Mouse (Mus musculus): ENCODE data around the gene Tspoap1.

Gene Tspoap1

GRCm38 (mm10) chr11:87760301-87761081 is at the start of gene Tspoap1:
Tspoap1 (plus strand) TSS chr11:87760541.
- no peak for DNase-seq (ENCODE audit: low spot score in 2 of 2)

- DNase-seq (ENCODE audit: low spot score in 2 of 2): no peak
Measured at GRCm38 (mm10) chr11:87712188-87712587, 48.2 kb upstream of the Tspoap1 start.

GRCm38 (mm10) chr11:87715999-87716398 is 44.3 kb upstream of the Tspoap1 start:
- DNase-seq (ENCODE audit: low spot score in 2 of 2): no peak

DNA sequence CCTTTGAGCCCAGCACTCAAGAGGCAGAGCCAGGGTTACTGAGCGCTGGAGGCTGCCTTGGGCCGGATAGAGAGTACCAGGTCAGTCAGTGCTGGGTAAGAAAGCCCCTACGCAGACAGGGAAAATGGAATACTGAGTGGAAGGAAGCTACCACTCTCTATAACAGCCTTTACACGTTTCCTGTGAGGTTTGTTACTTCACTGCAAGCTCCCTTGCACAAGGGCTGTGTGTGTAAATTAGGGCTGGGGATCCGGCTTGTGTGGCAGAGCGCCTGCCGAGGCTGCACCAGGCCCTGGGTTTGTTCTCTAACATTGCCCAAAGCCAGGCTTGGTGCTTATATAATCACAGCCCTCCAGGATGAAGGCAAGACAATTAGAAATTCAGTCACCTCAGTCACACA is 40.8 kb upstream of the Tspoap1 start:
- no peak for DNase-seq (ENCODE audit: low spot score in 2 of 2)

DNA sequence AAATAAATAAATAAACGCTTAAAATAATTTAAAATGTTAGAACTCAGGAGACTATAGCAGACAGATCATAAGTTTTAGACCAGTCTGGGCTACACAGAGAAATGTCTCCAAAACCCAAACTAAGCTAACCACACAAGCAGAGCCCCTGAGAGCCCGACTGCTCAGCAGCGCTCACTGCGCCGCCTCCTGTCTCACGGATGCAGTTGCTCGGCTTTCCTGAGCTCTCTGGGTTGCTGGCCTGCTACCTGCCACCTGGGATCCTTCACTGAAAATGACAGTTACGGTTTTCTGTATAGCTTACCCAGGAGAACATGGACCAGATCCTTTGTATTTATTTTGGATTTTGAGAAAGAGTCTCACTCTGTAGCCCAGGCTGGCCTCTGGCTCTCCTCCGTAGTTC is 40.0 kb upstream of the Tspoap1 start:
- no peak for DNase-seq (ENCODE audit: low spot score in 2 of 2)

GRCm38 (mm10) chr11:87720839-87721238 is 39.5 kb upstream of the Tspoap1 start:
- DNase-seq (ENCODE audit: low spot score in 2 of 2): no peak

DNA sequence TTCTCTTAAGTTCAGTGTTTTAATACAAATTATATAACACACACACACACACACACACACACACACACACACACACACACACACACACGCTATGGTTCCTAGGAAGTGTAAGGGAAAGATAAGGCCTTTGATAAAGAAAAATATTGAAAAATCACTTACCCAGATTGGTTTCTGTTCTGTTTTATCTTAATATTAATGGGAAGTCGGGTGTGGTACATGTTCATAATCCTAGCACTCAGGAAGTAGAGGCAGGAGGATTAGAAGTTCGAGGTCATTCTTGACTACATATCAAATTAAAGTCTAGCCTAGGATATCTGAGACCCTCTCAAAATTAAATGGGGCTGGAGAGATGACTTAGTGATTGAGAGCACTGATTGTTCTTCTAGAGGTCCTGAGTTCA is 38.2 kb upstream of the Tspoap1 start:
- DNase-seq (ENCODE audit: low spot score in 2 of 2): no peak

GRCm38 (mm10) chr11:87722891-87723290 is 37.5 kb upstream of the Tspoap1 start:
- DNase-seq (ENCODE audit: low spot score in 2 of 2): no peak

GRCm38 (mm10) chr11:87725515-87725914 is 34.8 kb upstream of the Tspoap1 start:
- DNase-seq (ENCODE audit: low spot score in 2 of 2): no peak

DNA sequence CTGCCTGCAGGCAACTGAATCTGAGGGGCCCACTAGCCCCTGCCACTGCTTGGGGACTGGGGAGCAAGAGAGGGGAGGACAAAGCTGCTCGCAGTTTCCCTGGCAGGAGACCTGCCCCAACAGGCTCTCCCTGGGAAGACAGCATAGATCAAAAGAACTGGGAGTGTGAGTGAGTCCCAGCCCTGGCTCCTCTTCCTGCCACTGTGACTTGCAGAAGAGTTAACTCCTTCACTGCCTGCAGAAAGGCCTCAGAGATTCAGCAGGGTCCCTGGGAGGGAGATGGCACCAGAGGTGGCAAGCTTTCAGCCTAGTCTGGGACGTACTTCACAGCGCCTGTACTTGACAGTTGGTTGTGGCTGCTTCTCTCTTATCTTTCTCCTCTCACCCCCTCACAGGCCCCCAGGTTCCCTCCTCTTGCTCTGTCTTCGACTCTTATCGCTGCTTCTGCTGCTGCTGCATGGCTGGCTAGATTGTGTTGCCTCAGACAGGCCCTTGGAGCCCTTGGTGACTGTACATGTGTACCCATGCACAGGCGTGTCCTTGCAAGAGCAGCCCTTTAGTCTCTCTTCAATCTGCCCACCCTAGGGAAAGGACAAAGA is 34.3 kb upstream of the Tspoap1 start:
- DNase-seq (ENCODE audit: low spot score in 2 of 2): no peak

- DNase-seq (ENCODE audit: low spot score in 2 of 2): no peak
Measured at GRCm38 (mm10) chr11:87727021-87727420, 33.3 kb upstream of the Tspoap1 start.

DNA sequence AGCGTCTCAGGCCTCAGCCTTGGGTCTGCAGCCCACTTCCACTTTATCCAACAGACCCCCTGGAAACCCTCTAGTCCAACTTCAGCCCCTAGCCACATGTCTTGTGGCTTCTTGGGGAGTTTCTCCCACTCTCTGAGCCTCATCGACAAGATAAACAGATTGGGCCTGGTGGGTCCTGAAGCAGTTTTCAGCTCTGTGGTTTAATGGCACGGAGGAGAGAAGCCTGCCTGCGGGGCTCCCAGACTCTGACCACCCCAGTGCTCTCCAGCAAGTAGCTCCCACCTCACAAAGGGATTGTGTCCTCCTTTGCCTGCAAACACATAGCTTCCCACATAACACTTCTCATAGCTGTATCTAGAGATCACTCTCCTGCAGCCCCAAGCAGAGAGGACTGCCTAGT is 32.9 kb upstream of the Tspoap1 start:
- no peak for DNase-seq (ENCODE audit: low spot score in 2 of 2)

DNA sequence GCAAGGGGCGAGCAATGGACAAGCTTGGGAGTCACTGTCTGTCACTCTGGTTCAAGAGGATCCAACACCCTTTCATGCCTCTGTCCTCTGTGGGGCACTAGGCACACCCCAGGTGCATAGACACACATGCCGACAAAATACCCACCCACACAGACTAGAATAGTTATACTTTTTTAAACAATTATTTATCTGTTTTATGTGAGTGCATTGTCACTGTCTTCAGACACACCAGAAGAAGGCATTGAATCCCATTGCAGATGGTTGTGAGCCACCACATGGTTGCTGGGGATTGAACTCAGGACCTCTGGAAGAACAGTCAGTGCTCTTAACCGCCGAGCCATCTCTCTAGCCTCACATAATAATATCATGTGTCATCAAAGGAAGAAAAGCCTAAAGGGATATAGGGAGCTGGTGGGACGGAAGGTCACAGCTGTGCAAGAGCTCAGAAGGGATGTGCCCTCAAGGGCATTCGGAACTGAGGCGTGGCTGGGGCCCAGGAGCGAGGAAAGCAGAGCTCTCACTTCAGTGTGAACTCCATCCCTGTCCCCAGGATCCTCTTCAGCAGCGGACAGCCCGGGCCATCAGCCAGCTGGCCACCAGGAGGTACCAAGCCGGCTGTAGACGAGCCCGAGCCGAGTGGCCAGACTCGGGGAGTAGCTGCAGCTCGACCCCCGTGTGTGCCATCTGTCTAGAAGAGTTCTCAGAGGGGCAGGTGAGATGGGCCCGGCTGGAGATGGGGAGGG is 31.3 kb upstream of the Tspoap1 start:
- no peak for DNase-seq (ENCODE audit: low spot score in 2 of 2)

- no peak for DNase-seq (ENCODE audit: low spot score in 2 of 2)
Measured at GRCm38 (mm10) chr11:87729593-87730185, 30.7 kb upstream of the Tspoap1 start.

- no peak for DNase-seq (ENCODE audit: low spot score in 2 of 2)
Measured at GRCm38 (mm10) chr11:87730652-87731310, 29.6 kb upstream of the Tspoap1 start.

DNA sequence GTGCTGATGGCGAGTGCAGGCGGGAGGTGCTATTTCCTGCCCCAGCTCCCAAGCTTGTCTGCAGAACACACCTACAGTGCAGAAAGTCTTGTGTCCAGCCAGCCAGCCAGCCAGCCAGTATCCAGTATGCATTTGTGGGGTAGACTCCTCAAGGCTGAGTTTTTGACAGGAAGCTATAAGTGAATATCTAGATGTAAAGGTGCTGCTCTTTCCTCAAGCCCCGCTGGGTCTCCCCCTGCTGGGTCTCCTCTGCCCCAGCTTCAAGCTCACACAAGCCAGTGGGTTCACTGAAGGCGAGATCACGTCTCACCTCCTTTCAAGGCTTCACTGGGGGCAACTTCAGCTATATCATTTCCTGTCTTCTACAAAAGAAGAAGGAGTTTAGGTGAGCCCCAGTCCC is 26.0 kb upstream of the Tspoap1 start:
- no peak for DNase-seq (ENCODE audit: low spot score in 2 of 2)

DNA sequence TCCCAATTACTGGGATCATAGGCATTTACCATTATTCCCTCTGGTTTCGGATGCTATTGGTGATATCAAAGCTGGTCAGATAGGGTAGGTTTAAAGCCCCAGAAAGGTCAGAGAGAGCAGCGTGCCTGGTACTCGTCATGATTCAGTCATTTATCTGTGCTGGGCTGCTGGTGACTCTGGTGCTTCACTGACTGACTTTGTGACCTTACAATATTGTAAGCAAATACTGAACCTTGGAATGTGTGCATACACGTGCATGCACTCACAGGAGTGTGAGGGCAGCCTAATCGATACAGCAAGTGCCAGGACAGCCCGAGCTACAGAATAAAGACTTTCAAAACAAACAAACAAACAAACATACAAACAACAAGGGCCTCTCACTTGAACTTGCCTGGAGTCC is 24.6 kb upstream of the Tspoap1 start:
- DNase-seq (ENCODE audit: low spot score in 2 of 2): no peak

DNA sequence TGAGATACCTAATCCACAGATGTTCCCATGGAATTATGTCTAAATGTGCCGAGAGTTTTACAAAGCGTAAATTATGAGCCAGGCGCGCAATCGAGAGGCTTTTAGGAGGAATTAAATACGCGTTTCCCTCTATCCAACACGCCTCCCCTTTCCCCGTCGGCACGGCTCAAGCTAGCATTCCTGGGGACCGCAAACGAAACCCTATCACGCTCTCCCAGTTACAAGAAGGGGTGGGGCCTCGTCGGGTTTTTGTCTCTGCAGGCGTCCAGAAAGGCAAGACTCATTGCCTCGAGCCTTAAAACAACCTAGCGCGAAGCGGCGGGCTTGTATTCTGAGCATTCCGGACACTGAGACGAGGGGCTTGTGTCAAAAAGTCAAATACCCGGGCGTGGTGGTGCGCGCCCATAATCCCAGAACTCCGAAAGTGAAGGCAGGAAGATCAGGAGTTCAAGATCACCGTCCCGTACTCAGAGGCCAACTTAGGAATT is 23.6 kb upstream of the Tspoap1 start:
- DNase-seq (ENCODE audit: low spot score in 2 of 2): peak; percentile 38 to 52

GRCm38 (mm10) chr11:87737175-87737740 is 23.1 kb upstream of the Tspoap1 start, which contains the start of gene Supt4a:
Supt4a (plus strand) TSS chr11:87737552.
- DNase-seq (ENCODE audit: low spot score in 2 of 2): peak; percentile 93 to 95

DNA sequence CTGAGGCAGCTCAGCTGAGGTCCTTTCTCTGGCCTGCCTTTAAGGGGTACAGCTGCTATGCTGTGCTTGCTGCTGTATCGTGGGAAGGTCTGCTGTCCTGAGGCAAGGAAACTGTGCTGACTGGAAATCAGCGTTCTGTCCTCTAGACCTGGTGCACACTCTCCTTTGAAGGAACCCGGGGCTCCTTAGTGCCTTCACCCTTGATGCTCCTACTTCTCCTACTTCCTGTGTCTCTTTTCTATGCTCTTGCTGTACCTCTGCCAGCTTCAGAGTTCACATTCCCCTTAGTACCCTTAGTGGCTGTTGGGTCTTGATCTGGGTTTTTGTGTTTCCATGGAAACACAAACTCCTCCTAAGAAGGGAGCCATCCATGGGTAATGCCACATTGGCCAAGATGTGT is 16.6 kb upstream of the Tspoap1 start:
- no peak for DNase-seq (ENCODE audit: low spot score in 2 of 2)

GRCm38 (mm10) chr11:87744964-87745363 is 15.4 kb upstream of the Tspoap1 start:
- DNase-seq (ENCODE audit: low spot score in 2 of 2): no peak
